Mouse (Mus musculus) heart, adult 2 months (tissue): ENCODE data around the gene Spcs2.

Source experiments
- CTCF ChIP-seq: fragments of 200-600 bp; IDR thresholded peaks from 2 replicates; pipeline ENCODE4 v1.8.1; 2022; ENCODE audit warnings: antibody characterized with exemption, mild to moderate bottlenecking, moderate library complexity
- EP300 ChIP-seq: fragments of 200-500 bp; IDR thresholded peaks from 2 replicates; pipeline ENCODE4 v1.6.1; 2011; ENCODE audit warnings: low read depth, low read length, control low read depth; ENCODE audit not compliant: insufficient read depth
- POLR2A ChIP-seq: fragments of 200-500 bp; IDR thresholded peaks from 2 replicates; pipeline ENCODE4 v1.6.1; 2011; ENCODE audit warnings: mild to moderate bottlenecking, low read depth, low read length, control low read depth; ENCODE audit not compliant: insufficient read depth

DNA sequence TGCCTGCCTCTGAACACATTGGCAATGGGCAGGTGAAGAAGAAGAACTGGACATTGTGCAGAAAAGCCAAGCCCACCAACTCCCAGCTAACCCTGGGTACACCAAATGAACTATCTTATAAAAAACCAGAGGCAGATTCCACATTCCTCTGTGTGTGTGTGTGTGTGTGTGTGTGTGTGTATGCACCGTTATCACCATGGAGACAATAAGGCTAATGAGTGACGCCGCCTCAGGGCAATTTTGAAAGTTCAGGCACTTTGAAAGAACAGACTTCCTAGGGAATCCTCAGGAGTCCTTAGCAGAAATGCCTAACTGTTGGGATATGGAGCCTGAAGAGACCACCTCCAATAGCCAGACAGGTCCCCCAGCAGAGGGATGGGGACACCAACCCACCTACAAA lies 66.0 kb downstream of the Spcs2 start:
- TF ChIP-seq POLR2A (no peak), CTCF (no peak), EP300 (no peak)
